23 mouse cellular contexts compared by ENCODE assay signal in genomic region chr8:84561698-84562097, GRCm38 (mm10).
DNase-seq lines count a peak whose midpoint lies in the region; ATAC-seq and TF ChIP-seq lines count a peak whose summit lies in the region.
"Had no signal": no experiment of that assay in that cellular context is flagged by ENCODE, and none has a peak within 500 bp of the region (broad histone marks: within the 10 kb centered on the region; RNA-seq: fewer than 3 reads in every experiment).

No protein-coding gene starts in this region.

- H3K9me3 ChIP-seq in liver, embryonic 13.5 days (replicated peaks): no peaks in the 10 kb centered on the region
- H3K9me3 ChIP-seq in liver, embryonic 11.5 days (ENCODE audit: control insufficient read depth, low read length): no peaks in the 10 kb centered on the region
- no peaks in the 10 kb centered on the region for H3K9me3 ChIP-seq in liver, embryonic 15.5 days (replicated peaks)
- no peaks in the 10 kb centered on the region for H3K9me3 ChIP-seq in liver, postnatal 0 days (ENCODE audit: low read length)
- H3K9me3 ChIP-seq: embryonic facial prominence, embryonic 10.5 days; embryonic facial prominence, embryonic 12.5 days; forebrain, embryonic 13.5 days; forebrain, embryonic 15.5 days had no signal

- TF ChIP-seq EP300 in liver, postnatal 0 days (IDR thresholded peaks at IDR 0.05; ENCODE audit: low read depth): no peak

- peak; percentile 70; the same call in 1 of the 2 replicates for ATAC-seq in liver, embryonic 13.5 days (ENCODE audit: low read depth)
- no peak for ATAC-seq in liver, embryonic 11.5 days (replicated peaks; ENCODE audit: low FRiP score)
- peak; percentile 49; the same call in 1 of the 2 replicates for ATAC-seq in liver, embryonic 15.5 days (ENCODE audit: insufficient read depth)
- no peak for ATAC-seq in liver, postnatal 0 days
- 0 out of 2 replicates have a peak, but pooled peaks have one; percentile 12 for ATAC-seq in megakaryocyte-erythroid progenitor cell, adult 5-6 weeks (replicated peaks; ENCODE audit: low FRiP score, low TSS enrichment, poor library complexity, severe bottlenecking)
- ATAC-seq: CD4-positive, CD25-positive, alpha-beta regulatory T cell, adult 4 months; forebrain, embryonic 13.5 days; forebrain, embryonic 15.5 days; Patski had no signal

- no peak for DNase-seq in liver, embryonic 13.5 days
- no peak for DNase-seq in liver, embryonic 11.5 days (ENCODE audit: low spot score)
- no peak for DNase-seq in liver, postnatal 0 days
- DNase-seq in ZHBTc4 (ENCODE audit: low read depth, low spot score): peak; percentile 27
- DNase-seq in thymus, postnatal 10 days (ENCODE audit: low spot score in 2 of 2): no peak
- DNase-seq: adrenal gland, adult 2 months; adrenal gland, postnatal 10 days; adrenal gland, postnatal 25 days; B cell, adult 2 months; cerebellum, adult 11 months; cerebellum, adult 18-20 months; cerebellum, adult 8-10 months; cerebellum, adult 9-11 months; cerebellum, postnatal 14 days had no signal

- H3K4me3 ChIP-seq in liver, embryonic 13.5 days (replicated peaks): no peak overlapping the region
- no peak overlapping the region for H3K4me3 ChIP-seq in liver, embryonic 11.5 days (ENCODE audit: low read depth, low read length)
- H3K4me3 ChIP-seq in liver, embryonic 15.5 days (replicated peaks): no peak overlapping the region
- H3K4me3 ChIP-seq in liver, postnatal 0 days (ENCODE audit: low read depth, low read length): no peak overlapping the region
- H3K4me3 ChIP-seq: embryonic facial prominence, embryonic 10.5 days; embryonic facial prominence, embryonic 12.5 days; forebrain, embryonic 13.5 days; forebrain, embryonic 15.5 days had no signal

- H3K4me1 ChIP-seq in liver, embryonic 13.5 days (replicated peaks): peaks cover 20% of the 10 kb centered on the region
- H3K4me1 ChIP-seq in liver, embryonic 11.5 days (replicated peaks; ENCODE audit: control insufficient read depth, insufficient read depth, low read length): 0 out of 2 replicates have a peak, but pooled peaks cover 3% of the 10 kb centered on the region
- peaks cover 14% of the 10 kb centered on the region for H3K4me1 ChIP-seq in liver, embryonic 15.5 days (replicated peaks)
- no peaks in the 10 kb centered on the region for H3K4me1 ChIP-seq in liver, postnatal 0 days (ENCODE audit: insufficient read depth)

- no peak overlapping the region for H3K4me2 ChIP-seq in liver, embryonic 13.5 days
- no peak overlapping the region for H3K4me2 ChIP-seq in liver, embryonic 11.5 days
- H3K4me2 ChIP-seq in liver, embryonic 15.5 days: no peak overlapping the region
- no peak overlapping the region for H3K4me2 ChIP-seq in liver, postnatal 0 days (ENCODE audit: low read depth, low read length)
- H3K4me2 ChIP-seq: embryonic facial prominence, embryonic 12.5 days; forebrain, embryonic 13.5 days; forebrain, embryonic 15.5 days had no signal

- H3K27ac ChIP-seq in liver, embryonic 13.5 days: no peak overlapping the region
- no peak overlapping the region for H3K27ac ChIP-seq in liver, embryonic 11.5 days (ENCODE audit: low read depth, low read length)
- no peak overlapping the region for H3K27ac ChIP-seq in liver, embryonic 15.5 days (replicated peaks)
- no peak overlapping the region for H3K27ac ChIP-seq in liver, postnatal 0 days (ENCODE audit: low read depth)
- H3K27ac ChIP-seq: embryonic facial prominence, embryonic 10.5 days; embryonic facial prominence, embryonic 12.5 days; forebrain, embryonic 13.5 days; forebrain, embryonic 15.5 days had no signal

- no peak for TF ChIP-seq CTCF in liver, postnatal 0 days (IDR thresholded peaks at IDR 0.05; ENCODE audit: low read depth)

- H3K36me3 ChIP-seq in liver, embryonic 13.5 days: no peaks in the 10 kb centered on the region
- no peaks in the 10 kb centered on the region for H3K36me3 ChIP-seq in liver, embryonic 11.5 days (ENCODE audit: control insufficient read depth, insufficient read depth, low read length)
- no peaks in the 10 kb centered on the region for H3K36me3 ChIP-seq in liver, embryonic 15.5 days (replicated peaks)
- H3K36me3 ChIP-seq in liver, postnatal 0 days (replicated peaks; ENCODE audit: insufficient read depth, low read length): no peaks in the 10 kb centered on the region
- H3K36me3 ChIP-seq: embryonic facial prominence, embryonic 10.5 days; embryonic facial prominence, embryonic 12.5 days; forebrain, embryonic 15.5 days; G1E had no signal

- 20% methylated on average over 4 of the region's 4 CpGs for WGBS in liver, embryonic 13.5 days (ENCODE audit: insufficient replicate concordance)
- 47% methylated on average over 4 of the region's 4 CpGs for WGBS in liver, embryonic 11.5 days
- WGBS in liver, embryonic 15.5 days (ENCODE audit: insufficient replicate concordance): 22% methylated on average over 4 of the region's 4 CpGs
- 44% methylated on average over 4 of the region's 4 CpGs for WGBS in liver, postnatal 0 days (ENCODE audit: insufficient replicate concordance)

- H3K9ac ChIP-seq in liver, embryonic 13.5 days: no peak overlapping the region
- H3K9ac ChIP-seq in liver, embryonic 11.5 days (ENCODE audit: low read depth, low read length): no peak overlapping the region
- no peak overlapping the region for H3K9ac ChIP-seq in liver, embryonic 15.5 days
- H3K9ac ChIP-seq in liver, postnatal 0 days (replicated peaks): no peak overlapping the region
- H3K9ac ChIP-seq: embryonic facial prominence, embryonic 12.5 days; forebrain, embryonic 13.5 days; forebrain, embryonic 15.5 days had no signal

- peaks cover 76% of the 10 kb centered on the region for H3K27me3 ChIP-seq in liver, embryonic 13.5 days
- H3K27me3 ChIP-seq in liver, embryonic 11.5 days (replicated peaks; ENCODE audit: control insufficient read depth, insufficient read depth, low read length): peaks cover 69% of the 10 kb centered on the region
- H3K27me3 ChIP-seq in liver, embryonic 15.5 days: peaks cover 77% of the 10 kb centered on the region
- H3K27me3 ChIP-seq in liver, postnatal 0 days (ENCODE audit: insufficient read depth, low read length): peaks cover 37% of the 10 kb centered on the region

Comparison
In these comparisons a context has a peak if more than half of its experiments do, and no peak if none do; other contexts are left out.
1. ATAC-seq: peak in liver, embryonic 13.5 days (single experiment), liver, embryonic 15.5 days (single experiment) and megakaryocyte-erythroid progenitor cell, adult 5-6 weeks (single experiment); none in liver, embryonic 11.5 days (single experiment) and liver, postnatal 0 days (single experiment).